Mouse (Mus musculus): Measurements from ENCODE around the gene Trdmt1.
"Not testable (repeated sequence)": the region's sequence is repeated elsewhere in the genome, so short reads cannot be mapped to it uniquely, and the experiment has no call there.

Trdmt1 gene

GRCm38 (mm10) chr2:13544193-13544824 lies at the start of gene Trdmt1:
Trdmt1 (minus strand) TSS chr2:13544668.
- DNase-seq (ENCODE audit: low read depth, low spot score): peak; percentile 80

GRCm38 (mm10) chr2:13593328-13593727 lies 48.9 kb upstream of the Trdmt1 start:
- no peak for DNase-seq (ENCODE audit: low read depth, low spot score)

DNA sequence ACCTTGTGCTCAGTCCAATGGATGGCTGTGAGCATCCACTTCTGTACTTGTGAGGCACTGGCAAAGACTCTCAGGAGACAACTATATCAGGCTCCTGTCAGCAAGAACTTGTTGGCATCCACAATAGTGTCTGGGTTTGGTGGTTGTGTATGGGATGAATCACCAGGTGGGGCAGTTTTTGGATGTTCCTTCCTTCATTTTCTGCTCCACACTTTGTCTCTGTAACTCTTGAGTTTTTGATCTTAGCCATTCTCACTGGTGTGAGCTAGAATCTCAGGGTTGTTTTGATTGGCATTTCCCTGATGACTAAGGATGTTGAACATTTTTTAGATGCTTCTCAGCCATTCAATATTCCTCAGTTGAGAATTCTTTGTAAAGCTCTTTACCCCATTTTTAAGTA lies 39.3 kb upstream of the Trdmt1 start:
- DNase-seq (ENCODE audit: low read depth, low spot score): not testable (repeated sequence)

- no peak for DNase-seq (ENCODE audit: low read depth, low spot score)
Observed at GRCm38 (mm10) chr2:13582184-13582583, 37.7 kb upstream of the Trdmt1 start.

DNA sequence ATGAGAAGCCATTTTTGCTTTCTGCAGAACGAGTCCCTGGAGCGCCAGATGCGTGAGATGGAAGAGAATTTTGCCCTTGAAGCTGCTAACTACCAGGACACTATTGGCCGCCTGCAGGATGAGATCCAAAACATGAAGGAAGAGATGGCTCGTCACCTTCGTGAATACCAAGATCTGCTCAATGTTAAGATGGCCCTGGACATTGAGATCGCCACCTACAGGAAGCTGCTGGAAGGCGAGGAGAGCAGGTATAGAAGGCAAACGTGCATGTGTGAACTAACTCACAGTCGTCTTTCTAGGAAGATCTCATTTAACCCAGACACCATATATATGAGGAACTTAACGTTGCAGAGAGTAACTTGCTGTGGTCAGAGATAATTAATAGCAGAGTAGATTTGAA lies 35.5 kb upstream of the Trdmt1 start:
- peak; percentile 64 for DNase-seq (ENCODE audit: low read depth, low spot score)

GRCm38 (mm10) chr2:13579315-13579714 lies 34.8 kb upstream of the Trdmt1 start:
- no peak for DNase-seq (ENCODE audit: low read depth, low spot score)

GRCm38 (mm10) chr2:13578473-13579152 lies 34.1 kb upstream of the Trdmt1 start:
- peak; percentile 21 for DNase-seq (ENCODE audit: low read depth, low spot score)

DNA sequence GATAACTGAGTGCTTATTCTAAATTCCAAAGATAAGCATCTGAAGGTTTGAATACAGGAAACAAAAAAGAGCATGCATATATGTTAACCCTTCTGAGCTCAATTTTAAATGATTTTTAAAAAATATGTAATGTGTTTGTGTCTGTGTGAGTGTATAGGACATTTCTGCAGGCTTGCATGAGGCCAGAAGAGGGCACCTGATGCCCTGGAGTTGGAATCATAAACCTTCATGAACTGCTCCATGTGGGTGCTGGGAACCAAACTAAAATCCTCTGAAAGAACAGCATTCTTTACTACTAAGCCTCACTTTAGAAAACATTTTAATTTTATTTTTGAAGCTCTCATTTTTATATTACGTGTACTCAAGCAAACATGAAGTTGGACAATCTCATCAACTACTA lies 32.9 kb upstream of the Trdmt1 start:
- DNase-seq (ENCODE audit: low read depth, low spot score): no peak

- DNase-seq (ENCODE audit: low read depth, low spot score): no peak
Observed at GRCm38 (mm10) chr2:13575926-13576325, 31.5 kb upstream of the Trdmt1 start.

GRCm38 (mm10) chr2:13575287-13575801 lies 30.9 kb upstream of the Trdmt1 start:
- peak; percentile 80 for DNase-seq (ENCODE audit: low read depth, low spot score)

- peak; percentile 50 for DNase-seq (ENCODE audit: low read depth, low spot score)
Observed at GRCm38 (mm10) chr2:13574801-13575150, 30.3 kb upstream of the Trdmt1 start.

- DNase-seq (ENCODE audit: low read depth, low spot score): peak; percentile 71
Observed at GRCm38 (mm10) chr2:13574066-13574800, 29.8 kb upstream of the Trdmt1 start.

DNA sequence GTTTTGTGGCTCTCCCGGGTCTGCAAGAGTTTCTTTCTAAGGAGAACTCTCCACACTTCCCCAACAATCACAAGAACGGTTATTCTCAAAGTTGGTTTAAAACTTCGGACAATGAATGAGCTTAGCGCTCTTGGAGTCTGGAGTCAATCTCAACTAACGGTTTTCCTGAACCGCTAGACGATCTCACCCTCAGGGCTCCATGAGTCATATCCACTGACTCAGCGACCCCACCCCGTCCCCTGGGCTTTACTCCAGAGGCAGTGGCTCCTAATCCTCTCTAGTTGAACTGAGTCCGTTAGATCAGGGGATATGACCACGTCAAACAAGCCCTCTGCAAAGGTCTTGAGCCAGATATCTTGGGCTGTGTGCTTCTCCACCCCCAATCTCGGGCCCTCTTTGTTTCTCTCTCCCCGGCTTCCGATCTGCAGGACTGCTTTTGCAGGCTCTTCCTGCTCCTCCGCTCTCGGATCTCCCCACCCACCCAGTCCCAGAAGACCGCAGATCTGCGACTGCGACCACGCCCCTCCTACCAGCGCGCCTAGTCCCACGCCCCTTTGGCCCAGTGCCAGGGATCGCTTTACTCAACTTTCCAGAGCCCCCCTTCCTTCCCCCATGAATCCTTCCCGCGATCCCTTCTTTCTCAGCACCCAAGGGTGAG lies 29.1 kb upstream of the Trdmt1 start, which contains the start of gene Vim:
Gene Vim, plus strand, starts transcription at position 520 of the 658 bp plus-strand sequence.
- DNase-seq (ENCODE audit: low read depth, low spot score): peak; percentile 93

DNA sequence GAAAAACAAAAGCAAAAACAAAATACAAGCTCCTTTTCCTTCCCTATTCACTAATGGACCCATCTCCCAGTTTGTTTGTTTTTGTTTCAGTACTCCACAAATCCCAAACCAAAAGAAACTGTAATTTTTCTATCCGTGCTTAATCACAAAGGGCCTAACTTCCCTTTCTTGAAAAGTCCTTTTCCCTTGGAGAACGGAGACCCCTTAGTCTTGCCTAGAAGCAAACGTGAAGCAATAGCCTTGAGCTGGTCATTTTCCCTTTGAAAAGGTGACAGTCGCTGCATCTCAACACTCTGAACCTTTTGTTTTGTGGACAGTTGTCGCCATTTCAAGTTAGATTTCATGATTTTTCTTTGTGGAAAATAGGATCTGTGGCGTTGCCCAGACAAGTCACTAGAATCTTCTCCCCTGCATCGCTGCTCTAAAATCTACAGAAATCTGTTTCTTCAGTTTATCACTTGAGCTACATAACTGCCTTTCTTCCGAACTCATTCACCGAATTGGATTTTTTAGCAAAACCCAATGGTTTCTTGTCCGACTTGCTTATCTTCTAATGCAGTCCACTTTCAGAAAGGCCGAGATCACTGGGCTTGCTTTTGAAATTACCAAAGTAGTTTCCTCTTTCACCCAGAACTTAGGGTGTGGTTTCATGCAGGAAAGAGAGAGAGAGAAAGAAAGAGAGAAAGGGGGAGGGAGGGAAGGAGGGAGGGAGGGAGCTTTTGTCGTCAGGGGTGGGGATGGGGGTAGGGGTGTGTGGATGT lies 28.4 kb upstream of the Trdmt1 start:
- no peak for DNase-seq (ENCODE audit: low read depth, low spot score)

- DNase-seq (ENCODE audit: low read depth, low spot score): peak; percentile 79
Observed at GRCm38 (mm10) chr2:13572101-13572553, 27.7 kb upstream of the Trdmt1 start.

DNA sequence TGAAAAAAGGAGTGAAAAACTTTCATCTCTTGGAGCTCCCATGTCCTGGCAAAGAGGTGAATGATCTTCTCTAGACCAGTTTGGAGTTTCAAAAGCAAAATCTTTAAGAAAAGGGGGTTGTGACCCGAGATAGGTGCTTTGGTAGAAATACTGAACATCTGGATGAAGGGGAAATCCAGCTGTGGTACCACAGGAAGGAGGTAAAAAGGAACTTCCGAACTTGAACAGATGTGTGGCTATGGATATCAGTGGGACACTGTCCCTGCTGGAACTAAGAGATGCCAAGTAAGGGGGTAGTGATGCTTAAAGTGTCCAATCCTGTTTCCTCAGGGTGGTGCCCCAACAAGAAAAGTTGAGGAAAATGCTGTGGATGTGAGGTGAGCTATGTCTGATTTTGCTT lies 25.7 kb upstream of the Trdmt1 start:
- DNase-seq (ENCODE audit: low read depth, low spot score): no peak

DNA sequence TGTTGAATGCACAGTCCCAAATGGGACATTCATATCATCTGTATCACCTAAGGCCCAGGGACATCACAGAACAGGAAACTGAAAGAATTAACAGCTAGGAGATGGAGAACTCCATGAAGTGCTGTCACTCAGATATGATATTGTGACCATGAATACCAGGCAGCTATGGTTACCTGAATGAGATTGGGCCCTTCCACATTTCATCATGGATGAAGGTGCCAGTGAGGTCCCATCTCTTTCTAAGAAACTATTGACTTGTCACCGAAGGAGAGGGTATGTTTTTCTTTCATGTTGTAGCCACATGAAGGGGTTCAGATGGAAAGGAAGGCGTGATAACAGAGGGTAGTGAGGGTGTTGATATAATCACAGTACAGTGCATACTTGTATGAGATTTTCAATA lies 15.9 kb upstream of the Trdmt1 start:
- no peak for DNase-seq (ENCODE audit: low read depth, low spot score)

- no peak for DNase-seq (ENCODE audit: low read depth, low spot score)
Observed at GRCm38 (mm10) chr2:13559729-13560128, 15.3 kb upstream of the Trdmt1 start.

GRCm38 (mm10) chr2:13559303-13559702 lies 14.8 kb upstream of the Trdmt1 start:
- no peak for DNase-seq (ENCODE audit: low read depth, low spot score)

GRCm38 (mm10) chr2:13558607-13559262 lies 14.3 kb upstream of the Trdmt1 start:
- no peak for DNase-seq (ENCODE audit: low read depth, low spot score)
